Mouse (Mus musculus) forebrain, postnatal 0 days (tissue): ENCODE measurements around the gene Sat2. TPM values are rescaled to one million over a fixed set of nuclear protein-coding genes. Genes with fewer than 3 reads are reported as not detected.
"Not testable (repeated sequence)": the region's sequence is repeated elsewhere in the genome, so short reads cannot be mapped to it uniquely, and the experiment has no call there.

Source experiments
- ATAC-seq: fragments of 200-750 bp; cut with Nextera tagmentation; 2 replicates; pipeline ENCODE4 v1.8.0; 2017; ENCODE audit warnings: mild to moderate bottlenecking, moderate library complexity
- DNase-seq: peaks from one replicate; pipeline ENCODE4 v3.0.0-alpha.2; 2015
- H3K27ac ChIP-seq: fragments of 300-500 bp; sonication (generic); 2 replicates; pipeline ENCODE4 v1.5.1; 2014; ENCODE audit warnings: low read depth, mild to moderate bottlenecking, antibody characterized with exemption, low read length, moderate library complexity, mixed read lengths
- H3K27me3 ChIP-seq: fragments of 300-500 bp; sonication (generic); 2 replicates; pipeline ENCODE4 v1.6.1; 2014; ENCODE audit warnings: mild to moderate bottlenecking, low read length, mixed read lengths; ENCODE audit not compliant: insufficient read depth
- H3K36me3 ChIP-seq: fragments of 300-500 bp; sonication (generic); 2 replicates; pipeline ENCODE4 v1.6.1; 2014; ENCODE audit warnings: mild to moderate bottlenecking, moderate library complexity; ENCODE audit not compliant: insufficient read depth
- H3K4me1 ChIP-seq: fragments of 300-500 bp; sonication (generic); 2 replicates; pipeline ENCODE4 v1.6.1; 2014; ENCODE audit warnings: antibody characterized with exemption; ENCODE audit not compliant: insufficient read depth
- H3K4me2 ChIP-seq: fragments of 300-500 bp; sonication (generic); 2 replicates; pipeline ENCODE4 v1.6.1; 2014; ENCODE audit warnings: low read depth, mild to moderate bottlenecking, moderate library complexity
- H3K4me3 ChIP-seq: fragments of 300-500 bp; sonication (generic); 2 replicates; pipeline ENCODE4 v1.5.1; 2014; ENCODE audit warnings: low read depth, low read length, mixed read lengths
- H3K9ac ChIP-seq: fragments of 300-500 bp; sonication (generic); 2 replicates; pipeline ENCODE4 v1.6.1; 2014; ENCODE audit warnings: mild to moderate bottlenecking
- H3K9me3 ChIP-seq: fragments of 300-500 bp; sonication (generic); 2 replicates; pipeline ENCODE4 v1.6.1; 2016; ENCODE audit warnings: low read length
- CTCF ChIP-seq: sonication (generic); IDR thresholded peaks from 2 replicates; pipeline ENCODE4 v1.5.1; 2016; ENCODE audit warnings: antibody characterized with exemption, control low read depth, low read depth
- WGBS: fragments of 180-500 bp; shearing (Covaris S2); extraction: QIAGEN DNeasy Blood & Tissue Kit; methylation state at CpG from one replicate; pipeline ENCODE4 v1.1.7; 2014; 5-methylcytosine and 5-hydroxymethylcytosine counted together
- polyA plus RNA-seq: library from polyadenylated mRNA; unstranded; fragments of >200 nt; fragmentation: Nextera tagmentation; extraction: Ambion mirVana; gene quantifications from 2 replicates; pipeline ENCODE4 v1.2.1, GENCODE M21; 2015
- total RNA-seq: library from RNA; depleted of rRNA; stranded (reverse); fragments of >200 nt; gene quantifications from 2 replicates; pipeline ENCODE4 v1.2.3, GENCODE M21; 2014

Sat2 gene
- total and polyA plus RNA-seq, 2 experiments from 2014 or later, result 8.6 to 28.0 TPM

- DNase-seq, result no peak
- H3K27ac ChIP-seq, result no peak overlapping the region
- no peaks in the 10 kb centered on the region for H3K4me1 ChIP-seq
- no peak overlapping the region for H3K4me2 ChIP-seq
- H3K4me3 ChIP-seq, result no peak overlapping the region
- no peaks in the 10 kb centered on the region for H3K36me3 ChIP-seq
- no peaks in the 10 kb centered on the region for H3K27me3 ChIP-seq
- no peak for TF ChIP-seq CTCF
- WGBS, result 50% methylated on average over 10 of the region's 10 CpGs
- H3K9me3 ChIP-seq, result no peaks in the 10 kb centered on the region
- no peak for ATAC-seq
- H3K9ac ChIP-seq, result no peak overlapping the region
Observed at GRCm38 (mm10) chr11:69616781-69617180, 5.0 kb upstream of the Sat2 start.

GRCm38 (mm10) chr11:69617805-69618204, 4.0 kb upstream of the Sat2 start, which contains the start of gene Shbg:
TSS of gene Shbg (minus strand) at chr11:69617905.
- WGBS, result 80% methylated on average over 5 of the region's 5 CpGs
- no peak within 1 kb of the TSS for H3K9ac ChIP-seq
- DNase-seq, result no peak
- no peak within 1 kb of the TSS for H3K27ac ChIP-seq
- peaks cover 3% of the 10 kb centered on the region for H3K4me1 ChIP-seq
- TF ChIP-seq CTCF, result no peak
- H3K4me2 ChIP-seq, result no peak within 1 kb of the TSS
- H3K36me3 ChIP-seq, result no peaks in the 10 kb centered on the region
- ATAC-seq, result no peak
- no peaks in the 10 kb centered on the region for H3K27me3 ChIP-seq
- H3K4me3 ChIP-seq, result no peak within 1 kb of the TSS
- no peaks in the 10 kb centered on the region for H3K9me3 ChIP-seq

- no peak for TF ChIP-seq CTCF
- H3K9ac ChIP-seq, result no peak overlapping the region
- no peak for ATAC-seq
- H3K4me3 ChIP-seq, result no peak overlapping the region
- H3K27ac ChIP-seq, result no peak overlapping the region
- H3K9me3 ChIP-seq, result no peaks in the 10 kb centered on the region
- H3K4me2 ChIP-seq, result no peak overlapping the region
- WGBS, result 89% methylated on average over 7 of the region's 7 CpGs
- peaks cover 9% of the 10 kb centered on the region for H3K4me1 ChIP-seq
- no peaks in the 10 kb centered on the region for H3K27me3 ChIP-seq
- H3K36me3 ChIP-seq, result no peaks in the 10 kb centered on the region
- DNase-seq, result no peak
Observed at GRCm38 (mm10) chr11:69620394-69621081, 1.3 kb upstream of the Sat2 start.

GRCm38 (mm10) chr11:69622406-69622805, 582 bp downstream of the Sat2 start:
- DNase-seq (peak; percentile 38), ATAC-seq (no peak)
- Histone ChIP-seq H3K36me3 (no peaks in the 10 kb centered on the region), H3K9ac (peak overlapping the region; percentile 69), H3K27ac (peak overlapping the region; percentile 86), H3K27me3 (no peaks in the 10 kb centered on the region), H3K4me1 (peaks cover 9% of the 10 kb centered on the region), H3K9me3 (no peaks in the 10 kb centered on the region), H3K4me2 (peak overlapping the region; percentile 63), H3K4me3 (peak overlapping the region; percentile 50)
- no peak for TF ChIP-seq CTCF
- 25% methylated on average over 6 of the region's 6 CpGs for WGBS

DNA sequence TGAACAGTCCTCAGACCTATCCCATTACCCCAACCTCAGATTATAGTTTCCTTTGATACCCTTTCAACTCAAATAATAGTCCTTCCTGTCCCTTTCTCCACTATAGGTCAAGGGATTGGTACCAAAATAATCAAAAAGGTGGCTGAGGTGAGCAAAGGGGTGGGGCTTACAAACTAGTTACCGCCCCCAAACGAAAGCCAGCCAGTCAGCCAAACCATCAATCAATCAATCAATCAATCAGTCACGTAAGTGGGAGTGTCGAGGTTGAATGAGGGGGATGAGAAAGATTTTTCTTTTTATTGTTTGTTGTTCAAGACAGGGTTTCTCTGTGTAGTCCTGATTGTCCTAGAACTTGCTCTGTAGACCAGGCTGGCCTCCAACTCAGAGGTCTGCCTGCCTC, 1.2 kb downstream of the Sat2 start:
- H3K4me2 ChIP-seq, result peak overlapping the region; percentile 63
- peak overlapping the region; percentile 50; the same call in 1 of the 2 replicates for H3K4me3 ChIP-seq
- DNase-seq (no peak), ATAC-seq (no peak)
- no peaks in the 10 kb centered on the region for H3K27me3 ChIP-seq
- no peaks in the 10 kb centered on the region for H3K9me3 ChIP-seq
- H3K27ac ChIP-seq, result peak overlapping the region; percentile 50; the same call in 1 of the 2 replicates
- 77% methylated on average over 4 of the region's 4 CpGs for WGBS
- no peak for TF ChIP-seq CTCF
- H3K9ac ChIP-seq, result peak overlapping the region; percentile 69
- no peaks in the 10 kb centered on the region for H3K36me3 ChIP-seq
- H3K4me1 ChIP-seq, result peaks cover 9% of the 10 kb centered on the region

- H3K9me3 ChIP-seq, H3K4me3 ChIP-seq, H3K27ac ChIP-seq, H3K27me3 ChIP-seq, H3K4me2 ChIP-seq, DNase-seq, ATAC-seq, H3K4me1 ChIP-seq, H3K9ac ChIP-seq, H3K36me3 ChIP-seq: not testable (repeated sequence)
- WGBS, result 91% methylated on average over 2 of the region's 2 CpGs
Observed at GRCm38 (mm10) chr11:69624339-69624738, 2.5 kb downstream of the Sat2 start.

GRCm38 (mm10) chr11:69628286-69628685, 6.5 kb downstream of the Sat2 start:
- peak; percentile 88 for TF ChIP-seq CTCF
- H3K4me3 ChIP-seq, result no peak overlapping the region
- H3K27me3 ChIP-seq, result no peaks in the 10 kb centered on the region
- H3K4me1 ChIP-seq, result peaks cover under 1% of the 10 kb centered on the region; the same call in 1 of the 2 replicates
- ATAC-seq (no peak), DNase-seq (peak; percentile 73)
- 34% methylated on average over 6 of the region's 6 CpGs for WGBS
- H3K4me2 ChIP-seq, result no peak overlapping the region
- no peaks in the 10 kb centered on the region for H3K36me3 ChIP-seq
- no peak overlapping the region for H3K27ac ChIP-seq
- H3K9me3 ChIP-seq, result no peaks in the 10 kb centered on the region
- no peak overlapping the region for H3K9ac ChIP-seq
